13 mouse cellular contexts compared by ENCODE assay signal in the genomic region with DNA sequence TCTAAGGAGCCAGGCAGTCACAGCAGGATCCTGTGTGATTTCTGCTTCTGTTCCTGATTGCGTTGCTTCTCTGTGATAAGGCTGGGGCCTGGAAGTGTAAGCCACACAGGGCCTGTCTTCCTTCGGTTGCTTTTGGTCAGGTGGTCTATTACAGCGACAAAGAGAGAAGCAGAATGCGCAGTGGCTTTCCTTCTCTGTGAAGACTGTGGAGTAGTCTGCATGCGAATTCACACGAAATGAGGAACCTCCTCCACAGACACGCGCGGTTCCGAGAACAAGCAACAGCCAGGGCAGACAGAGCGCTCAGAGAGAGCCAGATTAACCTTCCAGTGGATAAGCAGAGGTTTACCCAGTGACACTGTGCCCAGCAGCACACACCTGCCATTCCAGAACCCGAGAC. TPM values are rescaled to one million over a fixed set of nuclear protein-coding genes. Genes with fewer than 3 reads are reported as not detected.
DNase-seq lines count a peak whose midpoint lies in the region; ATAC-seq and TF ChIP-seq lines count a peak whose summit lies in the region.
"Had no signal": no experiment of that assay in that cellular context is flagged by ENCODE, and none has a peak within 500 bp of the region (broad histone marks: within the 10 kb centered on the region; RNA-seq: fewer than 3 reads in every experiment).

No protein-coding gene starts in this region.

- no peak for DNase-seq in kidney, adult 18-20 months
- DNase-seq in 416B (ENCODE audit: low read depth), result peak; percentile 38
- no peak for DNase-seq in layer of hippocampus, postnatal 10 days (ENCODE audit: low spot score in 2 of 2)
- DNase-seq in MN1 (ENCODE audit: low spot score), result no peak
- DNase-seq: adrenal gland, adult 8-10 months; cerebellum, postnatal 25 days; heart, adult 11 months; kidney, adult 8-10 months; left cerebral cortex, postnatal 4 days had no signal

- no peak overlapping the region for H3K9ac ChIP-seq in kidney, embryonic 15.5 days
- no peak overlapping the region for H3K9ac ChIP-seq in liver, embryonic 15.5 days

- peaks cover 10% of the 10 kb centered on the region for H3K4me1 ChIP-seq in kidney, embryonic 15.5 days
- peaks cover 4% of the 10 kb centered on the region; the same call in 1 of the 2 replicates for H3K4me1 ChIP-seq in bone marrow, adult 2 months (ENCODE audit: control insufficient read depth, insufficient read depth, low read length)
- H3K4me1 ChIP-seq in liver, embryonic 15.5 days (replicated peaks), result 0 out of 2 replicates have a peak, but pooled peaks cover 12% of the 10 kb centered on the region

- no peaks in the 10 kb centered on the region for H3K36me3 ChIP-seq in kidney, embryonic 15.5 days
- no peaks in the 10 kb centered on the region for H3K36me3 ChIP-seq in liver, embryonic 15.5 days (replicated peaks)
- H3K36me3 ChIP-seq: forebrain, embryonic 10.5 days had no signal

- H3K4me2 ChIP-seq in kidney, embryonic 15.5 days, result 0 out of 2 replicates have a peak overlapping the region, but pooled peaks have one; percentile 54
- peak overlapping the region; percentile 51 for H3K4me2 ChIP-seq in liver, embryonic 15.5 days

- no peak for TF ChIP-seq CTCF in bone marrow, adult 2 months (IDR thresholded peaks at IDR 0.05; ENCODE audit: control insufficient read depth, insufficient read depth, low read length)

- no peaks in the 10 kb centered on the region for H3K27me3 ChIP-seq in kidney, embryonic 15.5 days
- H3K27me3 ChIP-seq in liver, embryonic 15.5 days, result no peaks in the 10 kb centered on the region

- H3K9me3 ChIP-seq in kidney, embryonic 15.5 days (replicated peaks), result no peaks in the 10 kb centered on the region
- no peaks in the 10 kb centered on the region for H3K9me3 ChIP-seq in liver, embryonic 15.5 days (replicated peaks)
- H3K9me3 ChIP-seq: forebrain, embryonic 10.5 days had no signal

- no peak overlapping the region for H3K27ac ChIP-seq in kidney, embryonic 15.5 days
- H3K27ac ChIP-seq in bone marrow, adult 2 months (ENCODE audit: control insufficient read depth, insufficient read depth, low read depth, low read length, poor library complexity), result peak overlapping the region; percentile 54
- H3K27ac ChIP-seq in liver, embryonic 15.5 days (replicated peaks), result no peak overlapping the region
- H3K27ac ChIP-seq: forebrain, embryonic 10.5 days had no signal

- ATAC-seq in kidney, embryonic 15.5 days (replicated peaks; ENCODE audit: low FRiP score), result no peak
- ATAC-seq in liver, embryonic 15.5 days (ENCODE audit: insufficient read depth), result no peak

- H3K4me3 ChIP-seq in kidney, embryonic 15.5 days (replicated peaks), result no peak overlapping the region
- H3K4me3 ChIP-seq in bone marrow, adult 2 months (replicated peaks; ENCODE audit: control insufficient read depth, low read depth, low read length), result peak overlapping the region; percentile 72
- H3K4me3 ChIP-seq in liver, embryonic 15.5 days (replicated peaks), result no peak overlapping the region

- WGBS in kidney, embryonic 15.5 days, result 85% methylated on average over 12 of the region's 12 CpGs
- WGBS in bone marrow, adult 2 months, result 10% methylated on average over 12 of the region's 12 CpGs
- WGBS in liver, embryonic 15.5 days (ENCODE audit: insufficient replicate concordance), result 30% methylated on average over 12 of the region's 12 CpGs

- TF ChIP-seq POLR2A in bone marrow, adult 2 months (IDR thresholded peaks at IDR 0.05; ENCODE audit: borderline replicate concordance, control insufficient read depth, low read depth, low read length), result no peak

RNA-seq across cellular contexts. Expression of a gene that starts 15.7 kb away (rescaled TPM):
- not detected in 2 replicates for polyA plus RNA-seq in kidney, embryonic 15.5 days (2015; fragmentation: Nextera tagmentation; extraction: Ambion mirVana)
- not detected in 2 replicates for polyA plus RNA-seq in bone marrow, adult 2 months (2011; ENCODE audit: insufficient read depth, insufficient read length, low replicate concordance, missing spikeins)
- not detected in 2 replicates for polyA plus RNA-seq in liver, embryonic 15.5 days (2015; fragmentation: Nextera tagmentation; extraction: Ambion mirVana)
- total RNA-seq in layer of hippocampus, postnatal 10 days (2021), result not detected
- total RNA-seq: adrenal gland, adult 8-10 months; left cerebral cortex, postnatal 4 days had no signal

RNA-seq across cellular contexts. Expression of a gene that starts 20.3 kb away (rescaled TPM):
- polyA plus RNA-seq in kidney, embryonic 15.5 days (2015; fragmentation: Nextera tagmentation; extraction: Ambion mirVana), result 1.4 and 2.5 TPM in 2 replicates
- 1.1 TPM in 1 of 2 replicates, not detected in the other for polyA plus RNA-seq in bone marrow, adult 2 months (2011; ENCODE audit: insufficient read depth, insufficient read length, low replicate concordance, missing spikeins)
- polyA plus RNA-seq in liver, embryonic 15.5 days (2015; fragmentation: Nextera tagmentation; extraction: Ambion mirVana), result 0.30 and 0.33 TPM in 2 replicates
- total RNA-seq in layer of hippocampus, postnatal 10 days (2021), result under 1 TPM; 0.34 to 0.51 TPM

RNA-seq across cellular contexts. Expression of a gene that starts 23.5 kb away (rescaled TPM):
- polyA plus RNA-seq in kidney, embryonic 15.5 days (2015; fragmentation: Nextera tagmentation; extraction: Ambion mirVana), result 28.1 and 33.7 TPM in 2 replicates
- polyA plus RNA-seq in bone marrow, adult 2 months (2011; ENCODE audit: insufficient read depth, insufficient read length, low replicate concordance, missing spikeins), result 12.9 and 24.4 TPM in 2 replicates
- 10.4 and 13.3 TPM in 2 replicates for polyA plus RNA-seq in liver, embryonic 15.5 days (2015; fragmentation: Nextera tagmentation; extraction: Ambion mirVana)
- 10 to 100 TPM; 27.3 to 27.7 TPM for total RNA-seq in layer of hippocampus, postnatal 10 days (2021)

RNA-seq across cellular contexts. Expression of a gene that starts 26.1 kb away (rescaled TPM):
- polyA plus RNA-seq in kidney, embryonic 15.5 days (2015; fragmentation: Nextera tagmentation; extraction: Ambion mirVana), result 1,132 and 1,166 TPM in 2 replicates
- 845 and 916 TPM in 2 replicates for polyA plus RNA-seq in bone marrow, adult 2 months (2011; ENCODE audit: insufficient read depth, insufficient read length, low replicate concordance, missing spikeins)
- polyA plus RNA-seq in liver, embryonic 15.5 days (2015; fragmentation: Nextera tagmentation; extraction: Ambion mirVana), result 533 and 542 TPM in 2 replicates
- 100 to 1,000 TPM; 497 to 584 TPM for total RNA-seq in layer of hippocampus, postnatal 10 days (2021)

RNA-seq across cellular contexts. Expression of a gene that starts 36.4 kb away (rescaled TPM):
- 3.7 and 4.7 TPM in 2 replicates for polyA plus RNA-seq in kidney, embryonic 15.5 days (2015; fragmentation: Nextera tagmentation; extraction: Ambion mirVana)
- polyA plus RNA-seq in bone marrow, adult 2 months (2011; ENCODE audit: insufficient read depth, insufficient read length, low replicate concordance, missing spikeins), result 8.6 and 19.3 TPM in 2 replicates
- 0.46 and 0.85 TPM in 2 replicates for polyA plus RNA-seq in liver, embryonic 15.5 days (2015; fragmentation: Nextera tagmentation; extraction: Ambion mirVana)
- 10 to 100 TPM; 37.1 to 43.4 TPM for total RNA-seq in layer of hippocampus, postnatal 10 days (2021)
